Mouse (Mus musculus) neural tube, embryonic 11.5 days (tissue): ENCODE measurements around the gene Ngly1. TPM values are rescaled to one million over a fixed set of nuclear protein-coding genes. Genes with fewer than 3 reads are reported as not detected.

Source experiments
- ATAC-seq: fragments of 200-750 bp; cut with Nextera tagmentation; 2 replicates; pipeline ENCODE4 v1.8.0; 2017; ENCODE audit warnings: moderate number of reproducible peaks, mild to moderate bottlenecking, moderate TSS enrichment, moderate library complexity; ENCODE audit not compliant: insufficient read depth, low FRiP score, low TSS enrichment
- DNase-seq: peaks from one replicate; pipeline ENCODE4 v3.0.0-alpha.2; 2015; ENCODE audit warnings: low spot score
- H3K27ac ChIP-seq: fragments of 300-500 bp; sonication (generic); 2 replicates; pipeline ENCODE4 v1.5.1; 2014; ENCODE audit warnings: low read depth, mild to moderate bottlenecking, low read length
- H3K27me3 ChIP-seq: fragments of 300-500 bp; sonication (generic); 2 replicates; pipeline ENCODE4 v1.6.1; 2014; ENCODE audit warnings: mild to moderate bottlenecking, low read length, mixed read lengths; ENCODE audit not compliant: control insufficient read depth, insufficient read depth
- H3K36me3 ChIP-seq: fragments of 300-500 bp; sonication (generic); 2 replicates; pipeline ENCODE4 v1.6.1; 2014; ENCODE audit warnings: mild to moderate bottlenecking, low read length, moderate library complexity, mixed read lengths; ENCODE audit not compliant: control insufficient read depth, insufficient read depth
- H3K4me1 ChIP-seq: fragments of 300-500 bp; sonication (generic); 2 replicates; pipeline ENCODE4 v1.6.1; 2014; ENCODE audit warnings: low read length, mixed read lengths; ENCODE audit not compliant: control insufficient read depth, insufficient read depth
- H3K4me2 ChIP-seq: fragments of 300-500 bp; sonication (generic); 2 replicates; pipeline ENCODE4 v1.6.1; 2014; ENCODE audit warnings: low read depth, mild to moderate bottlenecking, moderate library complexity
- H3K4me3 ChIP-seq: fragments of 300-500 bp; sonication (generic); 2 replicates; pipeline ENCODE4 v1.5.1; 2014; ENCODE audit warnings: low read depth, low read length
- H3K9ac ChIP-seq: fragments of 300-500 bp; sonication (generic); 2 replicates; pipeline ENCODE4 v1.6.1; 2014; ENCODE audit warnings: mild to moderate bottlenecking, low read length
- H3K9me3 ChIP-seq: fragments of 300-500 bp; sonication (generic); 2 replicates; pipeline ENCODE4 v1.6.1; 2016; ENCODE audit warnings: low read length; ENCODE audit not compliant: control insufficient read depth
- WGBS: fragments of 180-500 bp; shearing (Covaris S2); extraction: QIAGEN DNeasy Blood & Tissue Kit; methylation state at CpG from one replicate; pipeline ENCODE4 v1.1.7; 2014; 5-methylcytosine and 5-hydroxymethylcytosine counted together
- polyA plus RNA-seq: library from polyadenylated mRNA; unstranded; fragments of >200 nt; fragmentation: Nextera tagmentation; extraction: Ambion mirVana; gene quantifications from 2 replicates; pipeline ENCODE4 v1.2.1, GENCODE M21; 2014

Ngly1 gene
- polyA plus RNA-seq, 1 experiment from 2014 or later, result 20.1 TPM

DNA sequence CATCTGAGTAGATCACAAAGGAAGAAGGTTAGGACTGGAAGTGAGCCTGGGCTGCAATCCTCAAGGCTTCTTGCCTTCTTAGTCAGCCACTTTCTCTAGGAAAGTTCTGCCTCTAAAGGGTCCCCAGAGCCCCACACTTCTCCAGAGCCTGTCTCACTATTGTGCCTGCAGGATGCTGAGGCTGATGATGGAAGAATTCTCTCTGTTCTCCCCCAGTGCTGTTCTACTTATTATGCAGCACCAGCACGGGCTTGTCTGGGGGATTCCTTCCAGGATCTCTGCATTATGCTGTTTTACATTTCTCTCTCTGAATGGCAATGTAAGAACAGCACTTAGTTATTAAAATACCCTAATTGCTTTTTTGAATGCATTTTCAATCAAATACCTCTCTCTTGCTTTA is 15.6 kb upstream of the Ngly1 start:
- Histone ChIP-seq H3K36me3 (no peaks in the 10 kb centered on the region), H3K4me3 (no peak overlapping the region), H3K27me3 (no peaks in the 10 kb centered on the region), H3K27ac (no peak overlapping the region), H3K4me1 (no peaks in the 10 kb centered on the region), H3K4me2 (no peak overlapping the region), H3K9ac (no peak overlapping the region), H3K9me3 (no peaks in the 10 kb centered on the region)
- ATAC-seq (no peak), DNase-seq (no peak)
- WGBS, result 60% methylated on average over 1 of the region's 1 CpGs

DNA sequence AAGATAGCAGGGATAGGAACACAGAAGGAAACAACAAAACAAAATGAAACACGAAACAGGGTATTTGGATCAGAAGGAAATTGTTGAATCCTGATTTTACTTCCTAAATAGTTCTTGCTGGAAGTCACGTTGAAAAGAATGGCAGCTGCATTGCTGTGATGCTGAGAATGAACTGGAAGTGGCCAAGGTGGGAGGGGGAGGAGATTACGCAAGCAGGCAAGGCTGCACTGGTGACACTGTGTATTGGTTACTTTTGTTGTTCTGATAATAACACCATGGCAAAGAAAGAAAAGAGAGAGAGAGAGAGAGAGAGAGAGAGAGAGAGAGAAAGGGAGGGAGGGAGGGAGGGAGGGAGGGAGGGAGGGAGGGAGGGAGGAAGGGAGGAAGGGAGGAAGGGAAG is 12.6 kb upstream of the Ngly1 start:
- 74% methylated on average over 3 of the region's 3 CpGs for WGBS
- no peak overlapping the region for H3K9ac ChIP-seq
- H3K4me3 ChIP-seq, result no peak overlapping the region
- no peaks in the 10 kb centered on the region for H3K4me1 ChIP-seq
- no peak for ATAC-seq
- no peak overlapping the region for H3K27ac ChIP-seq
- no peak overlapping the region for H3K4me2 ChIP-seq
- H3K9me3 ChIP-seq, result no peaks in the 10 kb centered on the region
- no peaks in the 10 kb centered on the region for H3K36me3 ChIP-seq
- H3K27me3 ChIP-seq, result no peaks in the 10 kb centered on the region
- DNase-seq, result no peak

DNA sequence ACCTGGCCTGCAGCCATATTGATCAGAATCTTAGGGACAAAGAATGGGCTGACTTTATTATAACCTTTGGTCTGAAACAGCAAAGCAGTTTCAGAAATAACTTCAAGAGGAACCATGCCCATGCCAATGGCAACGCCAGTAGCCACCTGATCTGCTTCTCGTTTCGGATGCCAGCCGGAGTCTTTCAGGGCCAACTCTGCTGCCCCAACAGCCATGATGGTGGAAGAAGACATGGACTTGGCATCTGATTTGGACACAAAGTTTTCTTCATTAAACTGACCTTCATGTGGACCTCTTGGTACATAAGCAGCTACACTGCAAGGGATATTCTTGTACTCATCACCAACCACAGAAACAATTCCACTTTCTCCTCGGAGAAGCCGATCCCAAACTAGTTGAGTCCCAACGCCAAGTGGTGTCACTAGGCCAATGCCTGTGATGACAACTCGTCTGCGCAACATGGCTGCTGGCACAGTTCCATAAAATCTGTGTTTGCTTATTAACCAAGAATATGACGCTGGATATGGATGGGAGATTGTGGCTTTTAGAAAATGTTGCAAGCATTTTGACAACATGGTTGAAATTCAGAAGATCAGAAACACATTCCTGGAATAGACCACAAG is 6.8 kb upstream of the Ngly1 start:
- H3K27me3 ChIP-seq, result no peaks in the 10 kb centered on the region
- no peaks in the 10 kb centered on the region for H3K4me1 ChIP-seq
- no peak for ATAC-seq
- H3K9ac ChIP-seq, result no peak overlapping the region
- WGBS, result 97% methylated on average over 10 of the region's 10 CpGs
- H3K9me3 ChIP-seq, result no peaks in the 10 kb centered on the region
- H3K27ac ChIP-seq, result no peak overlapping the region
- H3K36me3 ChIP-seq, result no peaks in the 10 kb centered on the region
- no peak for DNase-seq
- no peak overlapping the region for H3K4me3 ChIP-seq
- H3K4me2 ChIP-seq, result no peak overlapping the region

DNA sequence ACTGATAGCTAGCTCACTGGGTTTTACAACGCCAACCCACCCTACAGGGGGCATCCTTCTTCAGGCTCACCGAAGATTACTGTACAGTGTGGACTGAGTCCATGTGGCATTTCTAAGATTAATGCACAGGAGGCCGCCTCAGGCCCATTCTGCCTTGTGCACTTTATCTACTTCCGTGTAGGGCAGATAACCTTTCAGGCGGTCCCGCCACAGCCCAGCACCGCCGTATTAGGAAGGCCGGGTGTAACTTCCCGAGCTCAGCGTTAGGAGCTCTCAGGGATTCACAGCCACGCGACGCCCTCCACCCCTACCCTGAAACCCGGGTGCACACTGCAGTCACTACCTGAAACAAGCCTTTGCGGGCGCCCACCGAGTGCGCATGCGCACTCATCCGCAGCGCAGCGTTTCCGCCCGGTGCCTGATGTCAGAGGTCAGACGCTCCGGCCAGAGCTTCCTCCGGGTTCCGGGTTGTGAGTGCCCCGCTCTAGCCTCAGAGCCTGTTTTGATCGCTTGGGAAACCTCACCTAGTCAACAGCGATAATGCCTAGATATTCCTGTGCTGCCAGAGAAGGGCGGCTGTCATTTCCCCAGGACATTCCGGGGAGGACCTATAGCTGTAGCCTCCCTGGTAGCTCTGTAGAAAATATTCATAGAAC is 6.0 kb upstream of the Ngly1 start:
- Histone ChIP-seq H3K4me2 (peak overlapping the region; percentile 52), H3K9ac (peak overlapping the region; percentile 43), H3K4me1 (no peaks in the 10 kb centered on the region), H3K36me3 (no peaks in the 10 kb centered on the region), H3K27me3 (no peaks in the 10 kb centered on the region), H3K27ac (no peak overlapping the region), H3K4me3 (peak overlapping the region; percentile 37), H3K9me3 (no peaks in the 10 kb centered on the region)
- WGBS, result 5% methylated on average over 34 of the region's 34 CpGs
- ATAC-seq (peak; percentile 91), DNase-seq (peak; percentile 87)

DNA sequence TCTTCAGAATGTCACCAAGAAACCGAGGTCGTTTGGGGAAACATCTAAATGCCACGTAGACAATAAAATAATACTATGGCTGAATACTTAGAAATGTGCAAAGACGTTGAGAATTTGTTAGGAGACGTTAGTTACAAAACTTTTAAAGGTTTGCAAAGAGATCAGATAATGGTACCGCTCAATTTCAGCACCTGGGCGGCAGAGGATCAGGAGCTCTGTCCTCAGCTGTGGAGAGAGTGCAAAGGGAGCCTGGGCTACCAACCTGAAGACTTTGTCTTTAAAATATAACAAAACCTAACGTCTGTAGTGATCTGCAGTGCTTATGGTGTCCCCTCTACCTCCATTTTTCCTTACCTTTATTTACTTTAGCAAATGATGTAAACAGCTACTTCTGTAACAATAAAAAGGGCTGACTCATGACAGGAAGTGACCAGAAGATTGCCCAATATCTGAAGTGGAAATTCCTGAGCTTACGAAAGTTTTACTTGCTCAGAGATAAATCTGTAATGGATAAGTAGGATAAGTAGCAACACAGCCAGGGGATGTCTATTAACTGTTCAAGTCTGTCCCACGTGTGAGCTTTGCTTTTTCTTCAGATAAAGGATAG is 5.4 kb upstream of the Ngly1 start:
- no peak for ATAC-seq

DNA sequence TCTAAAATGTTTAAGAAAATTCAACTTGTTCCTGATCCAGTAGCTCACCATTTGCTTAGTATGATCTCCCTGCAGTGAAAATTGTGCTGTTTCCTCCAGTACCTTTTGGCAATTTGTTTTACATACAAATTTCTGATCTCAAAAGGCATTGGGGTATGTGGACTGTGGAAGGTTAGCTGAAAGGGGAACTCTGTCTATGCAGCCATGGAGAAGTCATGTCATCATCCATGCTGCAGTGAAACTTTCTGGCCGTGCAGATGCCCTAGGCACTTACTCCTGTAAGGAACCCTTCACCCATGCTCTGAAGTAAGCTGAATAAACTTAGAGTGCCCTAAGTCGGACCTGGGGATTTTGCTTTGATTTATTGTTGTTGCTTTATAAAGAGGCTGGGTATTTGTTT is 4.7 kb upstream of the Ngly1 start:
- no peaks in the 10 kb centered on the region for H3K36me3 ChIP-seq
- no peak overlapping the region for H3K9ac ChIP-seq
- no peaks in the 10 kb centered on the region for H3K9me3 ChIP-seq
- 56% methylated on average over 2 of the region's 2 CpGs for WGBS
- ATAC-seq (no peak), DNase-seq (no peak)
- H3K4me1 ChIP-seq, result no peaks in the 10 kb centered on the region
- H3K27ac ChIP-seq, result no peak overlapping the region
- H3K4me2 ChIP-seq, result no peak overlapping the region
- no peaks in the 10 kb centered on the region for H3K27me3 ChIP-seq
- no peak overlapping the region for H3K4me3 ChIP-seq

More for the DNA sequence above, 5.4 kb upstream of the Ngly1 start:
- Histone ChIP-seq H3K9me3 (no peaks in the 10 kb centered on the region), H3K9ac (peak overlapping the region; percentile 43), H3K27me3 (no peaks in the 10 kb centered on the region), H3K36me3 (no peaks in the 10 kb centered on the region), H3K4me3 (peak overlapping the region; percentile 37), H3K27ac (no peak overlapping the region), H3K4me2 (peak overlapping the region; percentile 52), H3K4me1 (no peaks in the 10 kb centered on the region)
- no peak for DNase-seq
- 21% methylated on average over 10 of the region's 10 CpGs for WGBS

DNA sequence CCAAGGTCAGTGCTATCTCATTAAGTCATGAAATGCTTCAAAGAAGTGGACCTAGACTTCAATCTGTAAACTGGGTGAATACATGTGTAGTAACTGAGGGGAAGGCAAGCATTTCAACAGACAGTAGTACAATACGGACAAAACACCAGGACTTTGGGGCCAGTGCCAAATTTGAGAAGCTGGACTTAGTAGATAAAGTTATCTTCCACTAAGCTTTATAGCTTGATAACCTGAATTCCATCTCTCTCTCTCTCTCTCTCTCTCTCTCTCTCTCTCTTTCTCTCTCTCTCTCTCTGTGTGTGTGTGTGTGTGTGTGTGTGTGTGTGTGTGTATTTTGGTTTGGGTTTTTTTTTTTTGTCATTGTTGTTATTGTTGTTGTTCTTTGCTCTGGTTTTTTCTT is 4.0 kb upstream of the Ngly1 start:
- 90% methylated on average over 1 of the region's 1 CpGs for WGBS
- H3K9ac ChIP-seq, result no peak overlapping the region

DNA sequence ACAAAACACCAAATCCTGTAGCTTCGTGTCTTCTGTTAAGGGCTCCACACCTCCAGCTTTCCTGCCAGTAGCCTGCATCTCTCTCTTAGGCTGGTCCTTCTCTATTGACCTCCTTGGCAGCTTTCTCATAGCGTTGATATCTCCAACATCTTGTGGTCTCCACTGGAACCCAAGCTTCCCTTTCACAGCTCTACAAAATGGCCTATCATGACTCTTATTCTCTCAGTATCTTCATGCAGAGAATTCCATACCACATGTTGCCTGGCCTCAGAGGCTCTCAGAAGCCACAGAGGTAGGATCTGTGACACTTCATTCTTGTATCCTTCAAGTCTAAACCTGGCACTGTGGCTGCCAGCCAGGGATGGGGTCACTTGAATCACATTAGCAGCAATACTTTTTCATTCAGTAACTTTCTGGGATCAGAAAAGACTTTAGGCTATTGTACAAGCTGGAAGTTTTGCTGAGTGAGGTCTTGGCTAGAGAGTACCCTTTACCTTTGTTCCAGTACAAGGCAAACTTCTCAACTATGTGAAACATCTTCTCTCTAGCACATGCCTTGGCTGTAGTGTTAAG is 2.7 kb upstream of the Ngly1 start:
- H3K4me3 ChIP-seq, result no peak overlapping the region
- H3K4me2 ChIP-seq, result no peak overlapping the region
- H3K36me3 ChIP-seq, result no peaks in the 10 kb centered on the region
- no peaks in the 10 kb centered on the region for H3K4me1 ChIP-seq
- ATAC-seq (no peak), DNase-seq (no peak)
- H3K9me3 ChIP-seq, result no peaks in the 10 kb centered on the region
- H3K9ac ChIP-seq, result no peak overlapping the region
- no peaks in the 10 kb centered on the region for H3K27me3 ChIP-seq
- H3K27ac ChIP-seq, result no peak overlapping the region
- WGBS, result 90% methylated on average over 2 of the region's 2 CpGs

More for the DNA sequence above, 4.0 kb upstream of the Ngly1 start:
- Histone ChIP-seq H3K27me3 (no peaks in the 10 kb centered on the region), H3K27ac (no peak overlapping the region), H3K4me3 (no peak overlapping the region), H3K4me1 (no peaks in the 10 kb centered on the region), H3K9me3 (no peaks in the 10 kb centered on the region), H3K4me2 (no peak overlapping the region), H3K36me3 (no peaks in the 10 kb centered on the region)
- DNase-seq, result no peak
- no peak for ATAC-seq
